Mouse (Mus musculus): ENCODE results near the gene Rftn1.

DNA sequence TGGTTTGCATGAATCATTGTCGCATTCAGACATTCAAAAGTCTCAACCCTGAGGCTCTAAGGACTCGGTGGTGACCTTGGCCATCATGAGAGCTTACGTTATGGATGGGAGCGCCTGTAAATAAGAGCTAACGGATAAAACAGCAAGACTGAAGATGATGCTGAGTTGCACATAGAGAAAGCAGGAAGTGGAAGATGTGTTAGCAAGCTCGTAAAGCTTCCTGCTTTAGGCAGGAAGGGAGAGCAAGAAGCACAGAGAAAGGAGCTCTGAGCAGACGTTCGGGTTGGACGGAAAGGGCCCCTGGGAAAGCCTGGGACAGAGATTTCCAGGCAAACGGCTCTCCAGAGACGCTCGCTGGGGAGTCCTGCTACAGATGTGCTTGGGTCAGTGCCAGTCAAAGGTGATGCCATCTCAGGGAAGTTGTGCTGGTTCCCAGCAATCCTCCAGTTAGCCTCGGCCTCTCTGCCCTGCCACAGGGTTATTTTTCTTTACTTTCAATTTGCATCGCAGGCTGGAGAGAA lies 40.7 kb downstream of the Rftn1 start:
- TF ChIP-seq CTCF (IDR thresholded peaks at IDR 0.05; ENCODE audit: low read depth, low read length) (no peak), POLR2A (IDR thresholded peaks at IDR 0.05; ENCODE audit: insufficient read depth, low read length) (no peak)
